Mouse (Mus musculus) MEL (cell line): Measurements from ENCODE around the gene Plb1. TPM values are rescaled to one million over a fixed set of nuclear protein-coding genes. Genes with fewer than 3 reads are reported as not detected.

ENCODE experiments used
- DNase-seq: peaks from one replicate; pipeline ENCODE4 v3.0.0; 2011; ENCODE audit warnings: low read depth, low spot score
- H3K27ac ChIP-seq: 2 replicates; pipeline ENCODE4 v1.5.1; 2012; ENCODE audit warnings: low read depth, mild to moderate bottlenecking, control low read depth, low read length, moderate library complexity; ENCODE audit not compliant: control insufficient read depth
- H3K27me3 ChIP-seq, 2 experiments: fragments of 150-350 bp in 1 of 2; sonication (generic) in 1 of 2; 2 replicates each; pipeline ENCODE4 v1.6.1; 2012; ENCODE audit warnings: low read length in 2 of 2, mild to moderate bottlenecking in 2 of 2, improper control_type of control experiment in 1 of 2, moderate library complexity in 1 of 2; ENCODE audit not compliant: insufficient read depth in 2 of 2, control insufficient read depth in 1 of 2
- H3K36me3 ChIP-seq, 2 experiments: 2 replicates each; pipeline ENCODE4 v1.6.1; 2012 to 2014; ENCODE audit warnings: low read length in 2 of 2, improper control_type of control experiment in 1 of 2, inconsistent platforms in 1 of 2, mild to moderate bottlenecking in 1 of 2; ENCODE audit not compliant: insufficient read depth in 2 of 2, control insufficient read depth in 1 of 2
- H3K4me1 ChIP-seq, 2 experiments: fragments of 150-350 bp in 1 of 2; sonication (generic) in 1 of 2; 2 replicates each; pipeline ENCODE4 v1.6.1; 2012; ENCODE audit warnings: low read length in 2 of 2, improper control_type of control experiment in 1 of 2, mild to moderate bottlenecking in 1 of 2; ENCODE audit not compliant: insufficient read depth in 2 of 2, control insufficient read depth in 1 of 2
- H3K4me3 ChIP-seq, 2 experiments: fragments of 150-350 bp in 1 of 2; sonication (generic) in 1 of 2; 2 replicates each; pipeline ENCODE4 v1.5.1; 2012; ENCODE audit warnings: low read depth in 2 of 2, low read length in 2 of 2, mild to moderate bottlenecking in 2 of 2, moderate library complexity in 2 of 2, control low read depth in 1 of 2, improper control_type of control experiment in 1 of 2; ENCODE audit not compliant: control insufficient read depth in 1 of 2, insufficient read depth in 1 of 2
- H3K79me2 ChIP-seq: 2 replicates; pipeline ENCODE4 v1.6.1; 2012; ENCODE audit warnings: mild to moderate bottlenecking, low read length, moderate library complexity; ENCODE audit not compliant: control insufficient read depth, poor library complexity, insufficient read depth
- H3K9ac ChIP-seq: 2 replicates; pipeline ENCODE4 v1.6.1; 2012; ENCODE audit warnings: low read depth, mild to moderate bottlenecking, control low read depth, low read length, moderate library complexity; ENCODE audit not compliant: control insufficient read depth, poor library complexity, severe bottlenecking
- H3K9me3 ChIP-seq: fragments of 150-350 bp; sonication (generic); replicated peaks from 2 replicates; pipeline ENCODE4 v1.6.1; 2012; ENCODE audit warnings: mild to moderate bottlenecking, low read length, improper control_type of control experiment, moderate library complexity; ENCODE audit not compliant: insufficient read depth
- BHLHE40 ChIP-seq: IDR thresholded peaks from 2 replicates; pipeline ENCODE4 v1.6.1; 2012; ENCODE audit warnings: low read depth, mild to moderate bottlenecking, inconsistent platforms, low read length, improper control_type of control experiment, borderline replicate concordance
- CHD2 ChIP-seq: IDR thresholded peaks from 2 replicates; pipeline ENCODE4 v1.6.1; 2011; ENCODE audit warnings: low read length, improper control_type of control experiment
- E2F4 ChIP-seq: IDR thresholded peaks from 2 replicates; pipeline ENCODE4 v1.6.1; 2011; ENCODE audit warnings: low read depth, low read length, improper control_type of control experiment, borderline replicate concordance
- ELF1 ChIP-seq: IDR thresholded peaks from 2 replicates; pipeline ENCODE4 v1.6.1; 2014; ENCODE audit warnings: low read depth, mild to moderate bottlenecking, inconsistent platforms, low read length, improper control_type of control experiment, moderate library complexity
- EP300 ChIP-seq, 2 experiments: IDR thresholded peaks; 2 replicates each; pipeline ENCODE4 v1.6.1; 2011; ENCODE audit warnings: improper control_type of control experiment in 2 of 2, low read length in 2 of 2, low read depth in 1 of 2, mild to moderate bottlenecking in 1 of 2
- ETS1 ChIP-seq: IDR thresholded peaks from 2 replicates; pipeline ENCODE4 v1.6.1; 2012; ENCODE audit warnings: low read depth, mild to moderate bottlenecking, inconsistent platforms, low read length, improper control_type of control experiment, moderate library complexity
- HCFC1 ChIP-seq: IDR thresholded peaks from 2 replicates; pipeline ENCODE4 v1.6.1; 2012; ENCODE audit warnings: low read depth, mild to moderate bottlenecking, inconsistent platforms, low read length, improper control_type of control experiment, moderate library complexity
- MAFK ChIP-seq: IDR thresholded peaks from 2 replicates; pipeline ENCODE4 v1.6.1; 2011; ENCODE audit warnings: low read depth, mild to moderate bottlenecking, low read length, improper control_type of control experiment, borderline replicate concordance
- MAZ ChIP-seq: IDR thresholded peaks from 2 replicates; pipeline ENCODE4 v1.6.1; 2012; ENCODE audit warnings: low read depth, mild to moderate bottlenecking, inconsistent platforms, low read length, improper control_type of control experiment
- MEF2A ChIP-seq: IDR thresholded peaks from 2 replicates; pipeline ENCODE4 v1.6.1; 2014; ENCODE audit warnings: low read depth, mild to moderate bottlenecking, inconsistent platforms, low read length, improper control_type of control experiment; ENCODE audit not compliant: poor library complexity, insufficient replicate concordance, severe bottlenecking; ENCODE audit errors: extremely low read depth
- MXI1 ChIP-seq: IDR thresholded peaks from 2 replicates; pipeline ENCODE4 v1.6.1; 2011; ENCODE audit warnings: mild to moderate bottlenecking, low read depth, low read length, improper control_type of control experiment
- MYC ChIP-seq: IDR thresholded peaks from 2 replicates; pipeline ENCODE4 v1.6.1; 2011; ENCODE audit warnings: low read depth, mild to moderate bottlenecking, low read length, improper control_type of control experiment, moderate library complexity
- NELFE ChIP-seq: IDR thresholded peaks from 2 replicates; pipeline ENCODE4 v1.6.1; 2011; ENCODE audit warnings: low read depth, low read length, improper control_type of control experiment
- NRF1 ChIP-seq: IDR thresholded peaks from 2 replicates; pipeline ENCODE4 v1.6.1; 2014; ENCODE audit warnings: low read depth, mild to moderate bottlenecking, inconsistent platforms, low read length, improper control_type of control experiment, moderate library complexity; ENCODE audit not compliant: poor library complexity, insufficient read depth, severe bottlenecking
- POLR2A ChIP-seq, 2 experiments: IDR thresholded peaks; 2 replicates each; pipeline ENCODE4 v1.6.1; 2011 to 2012; ENCODE audit warnings: low read length in 2 of 2, mild to moderate bottlenecking in 2 of 2, control low read depth in 1 of 2, improper control_type of control experiment in 1 of 2, low read depth in 1 of 2, moderate library complexity in 1 of 2; ENCODE audit not compliant: control insufficient read depth in 1 of 2, insufficient read depth in 1 of 2, poor library complexity in 1 of 2
- POLR2AphosphoS5 ChIP-seq: IDR thresholded peaks from 2 replicates; pipeline ENCODE4 v1.6.1; 2012; ENCODE audit warnings: low read depth, borderline replicate concordance, mild to moderate bottlenecking, inconsistent platforms, low read length, moderate library complexity, mixed read lengths
- RCOR1 ChIP-seq: IDR thresholded peaks from 2 replicates; pipeline ENCODE4 v1.6.1; 2012; ENCODE audit warnings: low read depth, mild to moderate bottlenecking, inconsistent platforms, low read length, improper control_type of control experiment
- SIN3A ChIP-seq: IDR thresholded peaks from 2 replicates; pipeline ENCODE4 v1.6.1; 2012; ENCODE audit warnings: low read length, improper control_type of control experiment, inconsistent platforms
- TCF12 ChIP-seq: IDR thresholded peaks from 2 replicates; pipeline ENCODE4 v1.6.1; 2014; ENCODE audit warnings: low read depth, mild to moderate bottlenecking, inconsistent platforms, low read length, improper control_type of control experiment, moderate library complexity
- UBTF ChIP-seq: IDR thresholded peaks from 2 replicates; pipeline ENCODE4 v1.6.1; 2012; ENCODE audit warnings: low read depth, mild to moderate bottlenecking, inconsistent platforms, low read length, improper control_type of control experiment, moderate library complexity, borderline replicate concordance; ENCODE audit not compliant: insufficient read depth
- USF2 ChIP-seq, 2 experiments: IDR thresholded peaks; 2 replicates each; pipeline ENCODE4 v1.6.1; 2011 to 2012; ENCODE audit warnings: improper control_type of control experiment in 2 of 2, low read length in 2 of 2, borderline replicate concordance in 1 of 2, inconsistent platforms in 1 of 2, low read depth in 1 of 2, mild to moderate bottlenecking in 1 of 2; ENCODE audit not compliant: insufficient read depth in 1 of 2
- ZMIZ1 ChIP-seq: IDR thresholded peaks from 2 replicates; pipeline ENCODE4 v1.6.1; 2012; ENCODE audit warnings: low read depth, mild to moderate bottlenecking, inconsistent platforms, low read length, improper control_type of control experiment, moderate library complexity
- polyA plus RNA-seq, 2 experiments: library from polyadenylated mRNA; stranded (reverse) in 1 of 2; unstranded in 1 of 2; fragments of >175 nt in 1 of 2; fragments of >200 nt in 1 of 2; gene quantifications; 2 replicates each; pipeline versions ENCODE4 v1.2.1 to v1.2.4; 2012; ENCODE audit warnings: low replicate concordance in 2 of 2, low read depth in 1 of 2; ENCODE audit not compliant: insufficient read length in 2 of 2, insufficient read depth in 1 of 2, missing spikeins in 1 of 2
- total RNA-seq: library from RNA; depleted of rRNA; stranded (reverse); fragments of 300-350 nt; gene quantifications from 2 replicates; pipeline ENCODE4 v1.2.3, GENCODE M21; 2012

Gene Plb1
- total and polyA plus RNA-seq, 3 experiments: not detected

GRCm38 (mm10) chr5:32307106-32307505 is 74.6 kb downstream of the Plb1 start:
- TF ChIP-seq NELFE: no peak
- no peak for TF ChIP-seq ELF1
- TF ChIP-seq MAZ: no peak
- no peak for TF ChIP-seq USF2 (IDR thresholded peaks at IDR 0.05; ENCODE audit: borderline replicate concordance in 1 of 2, insufficient read depth in 1 of 2, low read depth in 1 of 2, low read length in 2 of 2)
- no peak for TF ChIP-seq TCF12
- TF ChIP-seq SIN3A: no peak
- no peak for TF ChIP-seq EP300 (IDR thresholded peaks at IDR 0.05; ENCODE audit: low read depth in 1 of 2, low read length in 2 of 2)
- TF ChIP-seq POLR2A (IDR thresholded peaks at IDR 0.05; ENCODE audit: control insufficient read depth in 1 of 2, insufficient read depth in 1 of 2, low read depth in 1 of 2, low read length in 2 of 2, poor library complexity in 1 of 2): no peak
- no peak for TF ChIP-seq E2F4
- no peak for TF ChIP-seq MEF2A
- TF ChIP-seq POLR2AphosphoS5: no peak
- no peak for TF ChIP-seq ZMIZ1
- no peak for TF ChIP-seq MAFK
- TF ChIP-seq MYC: no peak

GRCm38 (mm10) chr5:32308647-32309046 is 76.1 kb downstream of the Plb1 start:
- peaks cover 3 to 27% of the 10 kb centered on the region in 2 experiments; a peak in 3 of 4 replicates for H3K27me3 ChIP-seq
- no peak overlapping the region for H3K4me3 ChIP-seq
- no peak for DNase-seq
- no peak overlapping the region for H3K9ac ChIP-seq
- no peak overlapping the region for H3K27ac ChIP-seq
- no peaks in the 10 kb centered on the region for H3K9me3 ChIP-seq
- H3K4me1 ChIP-seq: no peaks in the 10 kb centered on the region
- no peaks in the 10 kb centered on the region for H3K79me2 ChIP-seq
- TF ChIP-seq ELF1 (no peak), SIN3A (no peak), UBTF (no peak), ETS1 (no peak), RCOR1 (no peak), BHLHE40 (no peak), MXI1 (no peak), NRF1 (no peak), HCFC1 (no peak), TCF12 (no peak), CHD2 (no peak)
- H3K36me3 ChIP-seq: no peaks in the 10 kb centered on the region

More at GRCm38 (mm10) chr5:32307106-32307505, 74.6 kb downstream of the Plb1 start:
- Histone ChIP-seq H3K9ac (no peak overlapping the region), H3K36me3 (no peaks in the 10 kb centered on the region), H3K79me2 (no peaks in the 10 kb centered on the region), H3K4me1 (no peaks in the 10 kb centered on the region), H3K4me3 (no peak overlapping the region), H3K27ac (no peak overlapping the region), H3K27me3 (peaks cover 6 to 24% of the 10 kb centered on the region in 2 experiments), H3K9me3 (no peaks in the 10 kb centered on the region)
- DNase-seq: no peak
